Mouse (Mus musculus) testis, postnatal 14 days (tissue): ENCODE measurements around the gene Abhd12.
A peak's percentile ranks its signal among the peaks of the same experiment; 100 is the strongest.

Experiments
- DNase-seq: peaks from one replicate; pipeline ENCODE4 v3.0.0; 2021; ENCODE audit warnings: low spot score

Abhd12 gene

DNA sequence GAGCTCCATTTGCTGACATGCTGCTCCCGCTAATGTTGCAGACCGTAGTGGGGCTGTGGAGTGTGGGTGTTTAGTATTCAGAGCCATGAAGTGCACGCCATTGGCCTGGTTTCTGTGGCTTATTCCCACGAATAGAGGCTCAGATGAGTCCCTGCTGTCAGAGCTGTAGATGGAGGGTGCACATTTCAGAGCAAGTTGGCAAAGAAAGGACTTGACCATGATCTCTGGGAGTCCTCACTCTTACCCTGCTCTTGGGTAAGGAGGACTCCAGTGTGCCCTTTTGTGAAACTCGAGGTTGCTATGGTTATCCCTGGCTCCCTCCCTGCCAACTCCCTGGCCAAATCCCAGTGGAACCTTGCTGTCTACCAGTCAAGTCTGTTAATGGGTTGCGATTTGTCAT lies 96.2 kb downstream of the Abhd12 start:
- no peak for DNase-seq

GRCm38 (mm10) chr2:150803035-150803434 lies 101.5 kb downstream of the Abhd12 start:
- DNase-seq = no peak

DNA sequence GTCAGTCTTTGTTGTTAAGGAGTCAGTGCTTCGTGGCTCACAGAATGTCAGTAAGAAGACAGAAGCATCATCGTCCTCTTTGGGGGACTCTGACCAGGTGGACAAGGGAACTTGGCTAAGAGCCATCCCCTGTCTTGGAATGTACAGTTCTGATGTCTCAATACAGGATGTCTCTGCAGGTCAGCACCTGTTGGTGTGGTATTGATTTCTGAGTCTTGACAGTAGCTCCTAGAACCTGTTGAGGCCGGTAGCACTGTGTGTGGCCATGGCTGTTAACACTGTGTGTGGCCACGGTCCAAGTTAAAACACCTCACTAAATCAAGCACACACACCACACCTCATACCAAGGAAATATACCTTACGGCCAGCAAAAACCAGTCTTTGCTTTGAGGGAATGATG lies 103.9 kb downstream of the Abhd12 start:
- no peak for DNase-seq

- no peak for DNase-seq
Observed at GRCm38 (mm10) chr2:150798084-150798483, 106.5 kb downstream of the Abhd12 start.

GRCm38 (mm10) chr2:150793320-150793719 lies 111.2 kb downstream of the Abhd12 start:
- DNase-seq = no peak

DNA sequence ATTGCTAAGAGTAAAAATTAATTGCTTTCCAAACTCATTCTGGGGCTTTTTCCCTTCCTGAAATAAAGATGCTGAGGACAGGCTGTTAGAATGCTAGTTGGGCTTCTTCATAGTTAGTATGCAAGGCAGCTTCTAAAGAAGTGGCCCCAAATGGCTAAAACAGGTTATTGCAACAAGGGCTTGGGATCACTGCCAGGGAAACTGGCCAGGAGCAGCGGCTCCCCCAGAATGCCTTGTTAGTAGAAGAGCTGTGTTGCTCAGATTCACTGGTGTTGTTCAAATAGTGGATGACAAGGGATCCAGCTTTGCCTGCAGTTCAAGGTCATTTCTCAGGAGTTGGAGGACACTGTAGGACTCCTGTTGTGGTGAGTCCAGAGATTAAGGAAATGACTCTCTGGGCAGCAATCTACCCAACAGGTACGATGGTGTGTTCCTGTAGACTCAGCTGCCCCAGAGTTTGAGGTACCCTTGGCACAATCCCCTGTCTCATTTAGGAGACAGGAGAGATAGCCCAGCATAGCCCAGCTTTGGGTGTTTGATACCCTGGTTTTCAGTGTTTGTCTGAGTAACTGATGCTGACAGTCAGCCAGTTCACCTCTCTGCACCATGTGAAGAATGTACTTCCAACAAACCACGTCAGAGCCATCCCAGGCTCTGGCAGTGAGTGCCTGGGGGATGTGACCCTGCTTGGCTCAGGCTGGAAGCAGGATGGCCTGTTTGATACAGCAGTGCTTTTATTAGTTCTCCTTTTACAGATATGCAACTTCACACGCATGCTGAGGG lies 115.6 kb downstream of the Abhd12 start:
- peak; percentile 82 for DNase-seq

GRCm38 (mm10) chr2:150787234-150787771 lies 117.2 kb downstream of the Abhd12 start:
- DNase-seq = no peak

GRCm38 (mm10) chr2:150786251-150787180 lies 118.0 kb downstream of the Abhd12 start, which contains the start of gene Pygb:
Gene Pygb, plus strand, starts transcription at chr2:150786735.
- peak; percentile 86 for DNase-seq

- DNase-seq = no peak
Observed at GRCm38 (mm10) chr2:150782801-150783200, 121.7 kb downstream of the Abhd12 start.
